Mouse (Mus musculus) bone marrow, adult 2 months (tissue): ENCODE results near the gene Serp2. TPM values are rescaled to one million over a fixed set of nuclear protein-coding genes. Genes with fewer than 3 reads are reported as not detected.

Source experiments
- H3K27ac ChIP-seq: fragments of 200-500 bp; 2 replicates; pipeline ENCODE4 v1.5.1; 2012; ENCODE audit warnings: low read depth, mild to moderate bottlenecking, control low read depth, inconsistent platforms, low read length; ENCODE audit not compliant: control insufficient read depth, poor library complexity, insufficient read depth
- H3K4me1 ChIP-seq: fragments of 200-500 bp; 2 replicates; pipeline ENCODE4 v1.6.1; 2011; ENCODE audit warnings: low read length; ENCODE audit not compliant: control insufficient read depth, insufficient read depth
- H3K4me3 ChIP-seq: fragments of 200-500 bp; replicated peaks from 2 replicates; pipeline ENCODE3; 2011; ENCODE audit warnings: mild to moderate bottlenecking, low read depth, low read length, control low read depth; ENCODE audit not compliant: control insufficient read depth
- CTCF ChIP-seq: fragments of 200-500 bp; IDR thresholded peaks from 2 replicates; pipeline ENCODE4 v1.5.1; 2011; ENCODE audit warnings: low read length, control low read depth; ENCODE audit not compliant: control insufficient read depth, insufficient read depth
- POLR2A ChIP-seq: fragments of 200-500 bp; IDR thresholded peaks from 2 replicates; pipeline ENCODE4 v1.6.1; 2011; ENCODE audit warnings: low read depth, mild to moderate bottlenecking, control low read depth, low read length, borderline replicate concordance; ENCODE audit not compliant: control insufficient read depth
- WGBS: fragments of 180-500 bp; shearing (Covaris S2); methylation state at CpG from one replicate; pipeline ENCODE4 v1.1.7; 2018; 5-methylcytosine and 5-hydroxymethylcytosine counted together
- polyA plus RNA-seq: library from polyadenylated mRNA; stranded (reverse); fragments of >200 nt; gene quantifications from 2 replicates; pipeline ENCODE4 v1.2.4, GENCODE M21; 2011; ENCODE audit warnings: low replicate concordance; ENCODE audit not compliant: missing spikeins, insufficient read depth, insufficient read length

Gene Serp2
- polyA plus RNA-seq, 1 experiment = not detected

DNA sequence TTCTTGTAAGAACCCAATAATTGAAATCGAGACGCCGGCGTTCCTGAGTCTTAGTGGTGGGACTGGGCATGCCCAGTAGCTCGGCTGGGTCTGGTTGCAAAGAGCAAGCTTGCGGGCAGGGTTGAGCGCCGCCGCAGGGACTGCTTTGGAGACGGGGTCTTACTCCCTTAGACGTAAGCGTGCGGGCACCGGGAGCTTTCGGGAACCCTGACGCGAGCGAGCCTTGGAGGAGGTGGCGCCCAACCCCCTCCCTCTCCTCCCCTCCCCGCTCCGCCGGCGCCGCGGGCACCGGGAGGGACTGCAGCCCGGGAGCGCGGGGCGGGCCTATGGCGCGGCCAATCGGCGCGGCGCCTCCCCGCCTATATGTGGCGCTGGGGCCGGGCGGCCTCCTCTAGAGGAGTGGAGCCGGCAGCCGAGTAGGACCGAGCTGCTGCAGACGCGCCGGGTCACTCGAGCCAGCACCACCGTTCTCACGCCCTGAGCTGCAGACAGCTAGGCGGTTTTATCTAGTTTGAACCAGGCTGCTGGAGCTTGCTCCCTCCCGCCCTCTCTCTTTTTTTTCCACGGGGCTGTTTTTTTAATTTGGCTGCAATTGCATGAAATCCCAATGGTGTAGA, 52.5 kb downstream of the Serp2 start:
- Histone ChIP-seq H3K4me3 (peak overlapping the region; percentile 89), H3K4me1 (no peaks in the 10 kb centered on the region), H3K27ac (peak overlapping the region; percentile 69)
- no peak for TF ChIP-seq CTCF
- TF ChIP-seq POLR2A = peak; percentile 99
- WGBS = under 1% methylated on average over 51 of the region's 52 CpGs

DNA sequence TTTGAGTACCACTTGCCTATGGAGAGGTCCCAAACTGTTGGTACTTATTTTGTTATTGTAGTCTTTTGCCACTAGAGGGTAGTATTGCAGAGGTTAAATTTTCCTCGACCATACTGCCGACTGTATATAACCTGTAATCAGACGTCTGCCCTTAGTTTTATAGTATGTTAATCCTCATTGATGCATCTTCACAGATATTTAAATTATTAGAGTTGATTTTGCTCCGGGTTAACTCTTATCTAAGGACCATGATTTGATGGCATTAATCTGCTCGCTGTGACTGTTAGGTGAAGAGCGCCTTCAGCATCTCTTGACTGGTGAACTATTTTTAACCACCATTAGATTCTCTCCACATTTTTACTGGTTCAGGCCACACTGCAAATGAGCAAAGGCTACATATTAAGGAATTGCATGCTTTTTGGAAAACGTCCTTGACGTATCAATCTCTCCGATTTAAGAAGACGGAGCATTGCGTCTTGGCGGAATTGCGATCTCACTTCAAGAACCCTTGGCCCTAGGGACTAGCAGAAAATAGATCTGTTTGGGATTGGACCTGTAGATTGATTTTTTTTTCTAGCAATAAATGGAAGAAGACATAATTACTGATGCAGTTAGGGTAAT, 53.3 kb downstream of the Serp2 start:
- Histone ChIP-seq H3K27ac (no peak overlapping the region), H3K4me3 (no peak overlapping the region), H3K4me1 (no peaks in the 10 kb centered on the region)
- TF ChIP-seq POLR2A (no peak), CTCF (no peak)
- 13% methylated on average over 13 of the region's 13 CpGs for WGBS

DNA sequence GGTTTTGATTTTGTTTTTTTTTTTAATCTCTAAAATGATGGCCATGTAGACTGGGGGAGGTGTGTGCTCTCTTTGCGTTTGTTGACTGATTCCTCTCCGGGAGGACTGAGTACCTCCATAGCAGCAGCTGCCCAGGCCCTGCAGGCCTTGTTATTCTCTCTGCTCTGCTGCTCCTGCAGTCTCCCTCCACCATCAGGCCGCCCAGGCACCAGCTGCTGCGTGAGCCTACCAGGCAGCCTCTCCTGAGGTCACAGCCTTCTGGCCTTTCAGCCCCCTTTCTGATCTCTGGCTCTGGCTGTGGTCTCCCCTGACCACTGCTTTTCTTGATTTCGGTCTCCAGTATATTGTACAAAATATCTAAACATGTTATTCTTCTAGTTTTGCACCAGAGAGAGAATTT, 56.7 kb downstream of the Serp2 start:
- no peak overlapping the region for H3K27ac ChIP-seq
- WGBS = 84% methylated on average over 5 of the region's 5 CpGs

DNA sequence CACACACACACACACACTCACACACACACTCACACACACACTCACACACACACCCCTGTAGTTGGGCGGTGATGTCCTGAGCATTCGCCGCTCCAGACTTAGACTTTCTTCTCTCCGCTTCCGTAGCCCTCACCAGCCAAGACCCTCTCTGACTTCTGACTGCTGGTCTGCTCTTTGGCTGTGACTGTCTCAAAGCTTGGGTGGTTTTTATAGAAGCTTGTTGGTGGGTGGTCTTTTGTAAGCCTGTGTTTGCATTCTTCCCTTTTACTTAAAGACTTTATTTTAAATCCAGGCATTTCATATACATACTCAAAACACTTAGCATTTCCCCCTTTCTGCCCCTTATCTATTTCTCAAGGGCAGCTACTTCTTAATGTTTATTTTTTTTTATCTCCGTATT, 57.2 kb downstream of the Serp2 start:
- no peak for TF ChIP-seq CTCF
- no peak for TF ChIP-seq POLR2A
- Histone ChIP-seq H3K4me1 (no peaks in the 10 kb centered on the region), H3K4me3 (no peak overlapping the region), H3K27ac (no peak overlapping the region)
- WGBS = 91% methylated on average over 6 of the region's 6 CpGs

More for the DNA sequence above, 56.7 kb downstream of the Serp2 start:
- no peaks in the 10 kb centered on the region for H3K4me1 ChIP-seq
- TF ChIP-seq CTCF (no peak), POLR2A (no peak)
- H3K4me3 ChIP-seq = no peak overlapping the region

DNA sequence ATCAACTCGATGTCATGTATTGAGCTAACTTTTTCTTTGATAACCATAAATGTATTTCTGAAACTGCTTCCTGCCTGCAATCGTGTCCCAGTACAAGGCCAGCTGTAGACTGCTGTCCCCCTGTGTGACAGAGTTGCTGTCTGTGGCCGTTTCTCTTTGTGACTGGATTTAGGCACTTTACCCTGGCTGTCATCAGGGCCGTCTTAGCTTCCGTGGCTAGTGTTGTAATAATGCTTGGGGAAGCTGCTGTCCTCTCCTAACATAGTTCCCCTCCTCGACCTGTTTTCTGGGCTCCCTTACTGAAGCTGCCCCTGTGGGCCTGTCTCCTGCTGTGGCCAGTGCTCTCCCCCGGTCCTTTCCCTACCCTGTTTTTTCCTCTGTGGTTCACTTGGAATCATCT, 58.5 kb downstream of the Serp2 start:
- H3K4me3 ChIP-seq = no peak overlapping the region
- TF ChIP-seq CTCF (no peak), POLR2A (no peak)
- WGBS = 28% methylated on average over 7 of the region's 7 CpGs
- H3K27ac ChIP-seq = no peak overlapping the region
- H3K4me1 ChIP-seq = no peaks in the 10 kb centered on the region

DNA sequence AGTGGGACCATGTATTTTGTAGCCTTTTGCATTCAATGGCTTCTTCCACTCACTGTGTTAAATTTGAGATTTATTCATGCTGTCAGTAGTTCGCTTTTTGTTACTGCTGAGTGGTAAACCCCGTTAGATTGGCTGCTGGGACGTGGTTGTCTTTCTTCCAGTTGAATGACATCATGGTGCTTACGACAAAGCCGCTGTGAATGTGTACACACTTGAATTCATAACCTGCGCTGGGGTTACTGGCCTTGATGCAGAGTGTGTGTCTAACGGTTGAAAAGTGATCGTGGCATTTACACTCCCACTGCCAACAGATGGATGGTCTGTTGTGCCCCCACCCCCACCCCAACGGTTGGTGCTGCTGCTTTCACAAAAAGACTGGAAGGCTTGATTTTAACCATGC, 59.5 kb downstream of the Serp2 start:
- WGBS = 81% methylated on average over 9 of the region's 9 CpGs
- Histone ChIP-seq H3K4me3 (no peak overlapping the region), H3K4me1 (no peaks in the 10 kb centered on the region), H3K27ac (no peak overlapping the region)
- TF ChIP-seq POLR2A (no peak), CTCF (no peak)

DNA sequence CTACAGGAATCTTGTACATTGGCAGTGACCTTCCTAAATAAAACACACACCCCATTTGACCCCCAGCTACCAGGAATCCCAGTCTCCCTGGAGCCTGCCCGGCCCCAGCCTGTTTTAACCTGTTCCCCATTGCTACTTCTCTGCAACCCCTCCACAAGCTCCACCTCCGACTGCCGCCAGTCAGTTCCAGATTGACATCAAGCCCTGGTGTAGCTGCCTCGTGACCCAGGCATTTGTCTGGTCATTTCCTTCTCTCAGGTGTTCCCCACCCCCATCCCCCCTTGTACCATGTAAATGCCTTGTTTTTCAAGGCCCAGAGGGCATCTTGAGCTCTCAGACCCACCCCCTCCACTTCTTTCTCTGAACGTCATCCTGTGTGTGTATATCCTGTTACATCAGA, 61.7 kb downstream of the Serp2 start:
- H3K4me1 ChIP-seq = no peaks in the 10 kb centered on the region
- TF ChIP-seq POLR2A (no peak), CTCF (no peak)
- no peak overlapping the region for H3K4me3 ChIP-seq
- WGBS = 33% methylated on average over 5 of the region's 5 CpGs
- no peak overlapping the region for H3K27ac ChIP-seq

DNA sequence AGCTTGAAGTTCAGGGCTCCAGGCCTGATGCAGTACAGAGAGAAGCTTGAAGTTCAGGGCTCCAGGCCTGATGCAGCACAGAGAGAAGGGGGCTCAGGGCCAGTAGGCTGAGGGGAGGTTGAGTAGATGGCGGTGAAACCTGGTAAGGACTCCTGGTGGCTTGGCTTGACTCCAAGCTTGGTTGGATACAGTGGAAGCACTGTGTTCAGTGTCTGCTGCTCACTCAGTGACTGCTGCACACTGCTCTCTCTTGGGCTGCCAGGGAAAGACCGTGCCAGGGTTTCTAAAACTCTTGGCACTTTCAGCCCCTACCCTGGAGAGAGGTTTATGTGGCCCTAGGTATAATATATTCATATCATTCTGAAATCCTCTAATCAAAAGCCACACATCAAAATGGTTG, 67.6 kb downstream of the Serp2 start:
- Histone ChIP-seq H3K4me3 (no peak overlapping the region), H3K27ac (no peak overlapping the region), H3K4me1 (no peaks in the 10 kb centered on the region)
- WGBS = 79% methylated on average over 2 of the region's 2 CpGs
- no peak for TF ChIP-seq CTCF
- no peak for TF ChIP-seq POLR2A

DNA sequence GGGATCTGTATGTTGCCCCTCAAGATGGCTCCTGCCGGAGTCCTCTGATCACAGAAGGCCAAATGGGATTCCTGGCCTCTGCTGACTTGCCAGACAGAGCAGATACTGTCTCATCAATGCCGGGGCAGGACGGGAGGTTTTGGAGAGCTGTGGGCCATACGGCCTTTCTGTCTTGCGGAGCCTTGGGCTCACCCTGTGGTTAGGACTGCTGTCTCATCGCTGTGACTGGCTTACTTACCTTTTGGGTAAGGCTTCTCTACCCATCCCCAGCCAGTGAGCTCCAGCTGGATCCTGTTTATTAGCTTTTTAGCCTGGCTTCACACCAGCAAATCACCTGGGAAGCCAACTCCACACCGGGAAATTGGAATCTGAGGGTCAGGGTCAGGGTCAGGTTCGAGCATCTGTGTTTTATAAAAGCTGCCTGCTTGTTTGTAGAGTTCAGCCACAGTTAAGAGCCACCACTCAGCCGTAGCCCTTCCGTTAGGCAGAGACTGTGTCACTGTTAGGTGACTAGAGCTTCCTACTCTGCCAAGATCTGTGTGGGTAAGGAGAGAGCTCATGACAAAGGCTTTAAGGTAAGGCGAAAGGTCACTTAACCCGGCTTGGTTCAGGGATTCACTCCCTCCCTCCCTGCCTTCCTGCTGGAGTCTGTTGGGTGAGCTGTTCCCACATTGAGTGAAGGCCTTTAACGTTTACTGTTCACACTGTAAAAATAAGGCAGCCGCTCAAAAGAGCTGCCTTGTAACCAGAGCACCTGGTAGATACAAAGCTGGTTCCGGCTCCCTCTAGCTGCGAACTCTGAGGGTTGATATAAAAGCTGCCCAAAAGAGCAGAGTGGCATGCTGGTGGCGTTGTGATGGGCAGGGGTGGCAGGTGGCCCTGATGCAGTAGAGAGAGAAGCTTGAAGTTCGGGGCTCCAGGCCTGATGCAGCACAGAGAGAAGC, 68.3 kb downstream of the Serp2 start:
- Histone ChIP-seq H3K4me3 (no peak overlapping the region), H3K4me1 (no peaks in the 10 kb centered on the region), H3K27ac (no peak overlapping the region)
- 80% methylated on average over 18 of the region's 18 CpGs for WGBS
- no peak for TF ChIP-seq CTCF
- TF ChIP-seq POLR2A = no peak
